Mouse (Mus musculus): ENCODE measurements around the gene Rsbn1l.
A peak's percentile ranks its signal among the peaks of the same experiment; 100 is the strongest.

DNA sequence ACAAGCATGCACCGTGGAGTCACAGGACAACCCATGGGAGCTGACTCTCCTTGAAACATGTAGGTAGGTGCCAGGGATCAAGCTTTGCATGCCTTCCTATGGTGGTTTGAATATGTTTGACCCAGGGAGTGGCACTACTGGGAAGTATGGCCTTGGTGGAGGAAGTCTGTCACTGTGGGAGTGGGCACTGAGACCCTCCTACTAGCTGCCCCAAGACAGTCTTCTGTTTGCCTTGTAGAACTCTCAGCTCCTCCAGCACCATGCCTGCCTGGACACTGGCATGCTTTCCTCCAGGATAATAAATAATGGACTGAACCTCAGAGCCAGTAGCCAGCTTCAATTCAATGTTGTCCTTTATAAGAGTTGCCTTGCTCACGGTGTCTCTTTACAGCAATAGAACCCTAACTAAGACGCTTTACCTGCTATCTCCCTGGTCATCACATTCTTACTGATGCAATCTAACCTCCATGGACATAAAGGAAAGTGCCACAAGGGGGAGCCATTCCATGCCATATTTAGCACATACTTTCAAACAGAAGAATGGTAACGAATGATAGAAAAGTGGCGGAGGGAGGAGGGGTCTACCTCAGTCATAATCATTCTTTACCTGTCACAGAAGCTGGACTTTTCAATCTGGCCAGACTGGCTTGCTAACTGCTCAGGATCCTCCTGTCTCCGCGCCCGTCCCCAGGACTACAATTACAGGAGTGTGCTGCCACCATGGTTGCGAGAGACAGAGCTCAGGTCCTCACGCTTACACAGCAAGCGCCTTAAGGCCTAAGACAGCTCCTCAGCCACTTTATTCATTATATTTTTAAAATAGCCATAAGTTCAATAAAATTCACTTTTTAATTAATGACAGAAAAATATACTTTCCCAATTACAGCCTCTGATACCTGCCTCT lies 42.6 kb downstream of the Rsbn1l start:
- no peak for TF ChIP-seq POLR2A (IDR thresholded peaks at IDR 0.05; ENCODE audit: insufficient read length, low read depth)
- TF ChIP-seq MAX (IDR thresholded peaks at IDR 0.05; ENCODE audit: low read depth) = no peak
- no peak for TF ChIP-seq TCF3 (IDR thresholded peaks at IDR 0.05; ENCODE audit: insufficient read length, low read depth)
- TF ChIP-seq TCF12 (IDR thresholded peaks at IDR 0.05; ENCODE audit: insufficient read depth, poor library complexity, severe bottlenecking) = no peak
- 0 out of 2 replicates have a peak, but pooled peaks have one; percentile 34 for TF ChIP-seq CEBPB (IDR thresholded peaks at IDR 0.05; ENCODE audit: insufficient read depth, poor library complexity, severe bottlenecking)
- TF ChIP-seq MYOD1 (IDR thresholded peaks at IDR 0.05; ENCODE audit: control insufficient read depth in 1 of 3, insufficient read length in 2 of 3, low read depth in 2 of 3) = no peak
- no peak for TF ChIP-seq POLR2AphosphoS2 (IDR thresholded peaks at IDR 0.05; ENCODE audit: insufficient read length, low read depth)
- no peak for TF ChIP-seq E2F4 (IDR thresholded peaks at IDR 0.05; ENCODE audit: insufficient read depth)
- TF ChIP-seq REST (IDR thresholded peaks at IDR 0.05; ENCODE audit: insufficient read depth, insufficient read length) = no peak
- TF ChIP-seq USF1 (IDR thresholded peaks at IDR 0.05; ENCODE audit: low read depth) = no peak

All from myocyte (in vitro differentiated cells).